Mouse (Mus musculus) hindbrain, postnatal 0 days (tissue): Measurements from ENCODE around the gene Tsga10ip. TPM values are rescaled to one million over a fixed set of nuclear protein-coding genes. Genes with fewer than 3 reads are reported as not detected.

Experiments used
- ATAC-seq: fragments of 200-750 bp; cut with Nextera tagmentation; 2 replicates; pipeline ENCODE4 v1.8.0; 2017; ENCODE audit warnings: mild to moderate bottlenecking, moderate TSS enrichment, moderate library complexity
- DNase-seq: peaks from one replicate; pipeline ENCODE4 v3.0.0-alpha.2; 2015; ENCODE audit warnings: low spot score
- H3K27ac ChIP-seq: fragments of 300-500 bp; sonication (generic); 2 replicates; pipeline ENCODE4 v1.5.1; 2014; ENCODE audit warnings: mild to moderate bottlenecking
- H3K27me3 ChIP-seq: fragments of 300-500 bp; sonication (generic); 2 replicates; pipeline ENCODE4 v1.6.1; 2014; ENCODE audit warnings: low read length, mixed read lengths; ENCODE audit not compliant: insufficient read depth
- H3K36me3 ChIP-seq: fragments of 300-500 bp; sonication (generic); 2 replicates; pipeline ENCODE4 v1.6.1; 2014; ENCODE audit warnings: low read length, mixed read lengths; ENCODE audit not compliant: insufficient read depth
- H3K4me1 ChIP-seq: fragments of 300-500 bp; sonication (generic); 2 replicates; pipeline ENCODE4 v1.6.1; 2014; ENCODE audit warnings: antibody characterized with exemption, low read length, mixed read lengths; ENCODE audit not compliant: insufficient read depth
- H3K4me2 ChIP-seq: fragments of 300-500 bp; sonication (generic); 2 replicates; pipeline ENCODE4 v1.6.1; 2014; ENCODE audit warnings: low read depth, mild to moderate bottlenecking, low read length, moderate library complexity, mixed read lengths
- H3K4me3 ChIP-seq: fragments of 300-500 bp; sonication (generic); 2 replicates; pipeline ENCODE4 v1.5.1; 2014; ENCODE audit warnings: low read length
- H3K9ac ChIP-seq: fragments of 300-500 bp; sonication (generic); replicated peaks from 2 replicates; pipeline ENCODE4 v1.6.1; 2014; ENCODE audit warnings: mild to moderate bottlenecking, low read length, moderate library complexity, mixed read lengths
- H3K9me3 ChIP-seq: fragments of 300-500 bp; sonication (generic); 2 replicates; pipeline ENCODE4 v1.6.1; 2016; ENCODE audit warnings: low read length, mixed read lengths
- CTCF ChIP-seq: IDR thresholded peaks from 2 replicates; pipeline ENCODE4 v1.5.1; 2016; ENCODE audit warnings: antibody characterized with exemption, control low read depth, low read depth
- WGBS: fragments of 180-500 bp; shearing (Covaris S2); extraction: QIAGEN DNeasy Blood & Tissue Kit; methylation state at CpG from one replicate; pipeline ENCODE4 v1.1.7; 2014; 5-methylcytosine and 5-hydroxymethylcytosine counted together
- polyA plus RNA-seq: library from polyadenylated mRNA; unstranded; fragments of >200 nt; fragmentation: Nextera tagmentation; extraction: Ambion mirVana; gene quantifications from 2 replicates; pipeline ENCODE4 v1.2.1, GENCODE M21; 2015
- total RNA-seq: library from RNA; depleted of rRNA; stranded (reverse); fragments of >200 nt; gene quantifications from 2 replicates; pipeline ENCODE4 v1.2.3, GENCODE M21; 2014

Tsga10ip gene
- total and polyA plus RNA-seq, 2 experiments from 2014 or later, result not detected

- DNase-seq, result no peak
- no peak for ATAC-seq
- H3K4me2 ChIP-seq, result no peak overlapping the region
- H3K4me1 ChIP-seq, result peaks cover 4% of the 10 kb centered on the region
- peaks cover 26% of the 10 kb centered on the region for H3K27me3 ChIP-seq
- no peaks in the 10 kb centered on the region for H3K36me3 ChIP-seq
- WGBS, result 29% methylated on average over 7 of the region's 7 CpGs
- no peak overlapping the region for H3K27ac ChIP-seq
- no peaks in the 10 kb centered on the region for H3K9me3 ChIP-seq
- no peak overlapping the region for H3K4me3 ChIP-seq
- H3K9ac ChIP-seq, result no peak overlapping the region
- no peak for TF ChIP-seq CTCF
Measured at GRCm38 (mm10) chr19:5444954-5445353, 42.6 kb upstream of the Tsga10ip start.

DNA sequence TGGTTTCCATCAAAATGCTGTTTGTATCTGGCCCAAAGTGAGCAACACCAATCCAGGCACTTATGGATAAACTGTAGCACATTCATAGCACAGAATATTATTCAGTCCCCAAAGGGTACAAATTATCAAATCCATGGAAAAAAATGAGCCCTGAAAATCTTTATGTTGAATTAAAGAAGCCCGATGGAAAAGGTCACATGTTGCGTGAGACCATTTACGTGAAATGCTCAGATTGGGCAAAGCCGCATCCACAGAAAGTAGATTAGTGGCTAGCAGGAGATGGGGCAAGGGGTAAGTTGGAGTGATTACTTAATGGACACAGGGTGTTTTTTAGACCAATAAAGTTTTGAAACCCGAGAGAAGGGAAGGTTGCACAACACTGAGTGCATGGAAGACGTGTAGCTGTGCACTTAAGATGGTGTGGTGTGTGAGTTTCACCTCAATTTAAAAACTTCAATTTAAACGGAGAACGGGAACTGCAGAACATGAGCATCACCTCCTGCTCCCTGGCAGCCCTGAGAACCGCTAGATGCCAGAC is 42.1 kb upstream of the Tsga10ip start:
- peaks cover 4% of the 10 kb centered on the region for H3K4me1 ChIP-seq
- no peak for DNase-seq
- H3K9ac ChIP-seq, result no peak overlapping the region
- no peak for TF ChIP-seq CTCF
- H3K36me3 ChIP-seq, result no peaks in the 10 kb centered on the region
- H3K4me3 ChIP-seq, result no peak overlapping the region
- H3K27ac ChIP-seq, result no peak overlapping the region
- WGBS, result 70% methylated on average over 9 of the region's 9 CpGs
- H3K27me3 ChIP-seq, result peaks cover 26% of the 10 kb centered on the region
- no peaks in the 10 kb centered on the region for H3K9me3 ChIP-seq
- no peak for ATAC-seq
- no peak overlapping the region for H3K4me2 ChIP-seq

- TF ChIP-seq CTCF, result no peak
- H3K27me3 ChIP-seq, result no peaks in the 10 kb centered on the region
- DNase-seq (no peak), ATAC-seq (no peak)
- peak overlapping the region; percentile 53; the same call in 1 of the 2 replicates for H3K4me2 ChIP-seq
- peaks cover 12% of the 10 kb centered on the region; the same call in 1 of the 2 replicates for H3K4me1 ChIP-seq
- H3K4me3 ChIP-seq, result 0 out of 2 replicates have a peak overlapping the region, but pooled peaks have one; percentile 15
- WGBS, result 69% methylated on average over 7 of the region's 7 CpGs
- H3K27ac ChIP-seq, result 0 out of 2 replicates have a peak overlapping the region, but pooled peaks have one; percentile 60
- no peaks in the 10 kb centered on the region for H3K9me3 ChIP-seq
- no peaks in the 10 kb centered on the region for H3K36me3 ChIP-seq
- no peak overlapping the region for H3K9ac ChIP-seq
Measured at GRCm38 (mm10) chr19:5433951-5434350, 31.6 kb upstream of the Tsga10ip start.

- TF ChIP-seq CTCF, result peak; percentile 63
- 8% methylated on average over 16 of the region's 16 CpGs for WGBS
- 0 out of 2 replicates have a peak overlapping the region, but pooled peaks have one; percentile 9 for H3K9ac ChIP-seq
- no peaks in the 10 kb centered on the region for H3K36me3 ChIP-seq
- DNase-seq, result peak; percentile 65
- H3K27ac ChIP-seq, result peak overlapping the region; percentile 60; the same call in 1 of the 2 replicates
- no peaks in the 10 kb centered on the region for H3K27me3 ChIP-seq
- H3K4me1 ChIP-seq, result peaks cover 12% of the 10 kb centered on the region; the same call in 1 of the 2 replicates
- H3K4me3 ChIP-seq, result peak overlapping the region; percentile 15; the same call in 1 of the 2 replicates
- peak; percentile 61 for ATAC-seq
- no peaks in the 10 kb centered on the region for H3K9me3 ChIP-seq
- peak overlapping the region; percentile 53 for H3K4me2 ChIP-seq
Measured at GRCm38 (mm10) chr19:5432992-5433852, 30.9 kb upstream of the Tsga10ip start.

- H3K27me3 ChIP-seq, result no peaks in the 10 kb centered on the region
- WGBS, result 73% methylated on average over 4 of the region's 4 CpGs
- no peak overlapping the region for H3K9ac ChIP-seq
- ATAC-seq (no peak), DNase-seq (no peak)
- H3K4me1 ChIP-seq, result peaks cover 12% of the 10 kb centered on the region; the same call in 1 of the 2 replicates
- H3K27ac ChIP-seq, result no peak overlapping the region
- no peaks in the 10 kb centered on the region for H3K9me3 ChIP-seq
- H3K4me2 ChIP-seq, result no peak overlapping the region
- H3K36me3 ChIP-seq, result no peaks in the 10 kb centered on the region
- TF ChIP-seq CTCF, result no peak
- no peak overlapping the region for H3K4me3 ChIP-seq
Measured at GRCm38 (mm10) chr19:5431911-5432464, 29.7 kb upstream of the Tsga10ip start.

GRCm38 (mm10) chr19:5430408-5430807 is 28.1 kb upstream of the Tsga10ip start:
- Histone ChIP-seq H3K36me3 (no peaks in the 10 kb centered on the region), H3K9ac (no peak overlapping the region), H3K9me3 (no peaks in the 10 kb centered on the region), H3K4me3 (no peak overlapping the region), H3K4me2 (no peak overlapping the region), H3K4me1 (peaks cover 23% of the 10 kb centered on the region), H3K27me3 (no peaks in the 10 kb centered on the region), H3K27ac (no peak overlapping the region)
- ATAC-seq (no peak), DNase-seq (peak; percentile 21)
- WGBS, result 40% methylated on average over 1 of the region's 1 CpGs
- no peak for TF ChIP-seq CTCF
